Mouse (Mus musculus): ENCODE results near the gene Hsd17b1. TPM values are rescaled to one million over a fixed set of nuclear protein-coding genes. Genes with fewer than 3 reads are reported as not detected.
A peak's percentile ranks its signal among the peaks of the same experiment; 100 is the strongest.

The Hsd17b1 gene
- polyA plus RNA-seq, 1 experiment from 2014 or later = not detected

- no peak for DNase-seq (ENCODE audit: low spot score)
- H3K36me3 ChIP-seq = peaks cover 59% of the 10 kb centered on the region
- no peak overlapping the region for H3K4me3 ChIP-seq
- H3K27me3 ChIP-seq (ENCODE audit: low read depth, poor library complexity, severe bottlenecking) = peaks cover 8% of the 10 kb centered on the region; the same call in 1 of the 2 replicates
- H3K4me1 ChIP-seq = peaks cover 41% of the 10 kb centered on the region
- 86% methylated on average over 14 of the region's 14 CpGs for WGBS
- H3K27ac ChIP-seq (replicated peaks) = peak overlapping the region; percentile 49
- H3K9me3 ChIP-seq (replicated peaks) = no peaks in the 10 kb centered on the region
These were observed 15.1 kb upstream of the Hsd17b1 start for GRCm38 (mm10) chr11:101062971-101063675.

GRCm38 (mm10) chr11:101063676-101064327 lies 14.4 kb upstream of the Hsd17b1 start:
- DNase-seq (ENCODE audit: low spot score) = no peak
- H3K27ac ChIP-seq (replicated peaks) = peak overlapping the region; percentile 49
- WGBS = 72% methylated on average over 12 of the region's 12 CpGs
- no peak overlapping the region for H3K4me3 ChIP-seq
- H3K4me1 ChIP-seq = peaks cover 36% of the 10 kb centered on the region
- peaks cover 52% of the 10 kb centered on the region for H3K36me3 ChIP-seq
- peaks cover 15% of the 10 kb centered on the region for H3K27me3 ChIP-seq (ENCODE audit: low read depth, poor library complexity, severe bottlenecking)
- H3K9me3 ChIP-seq (replicated peaks) = no peaks in the 10 kb centered on the region

- H3K27ac ChIP-seq (replicated peaks) = no peak overlapping the region
- WGBS = 87% methylated on average over 4 of the region's 4 CpGs
These were observed 13.7 kb upstream of the Hsd17b1 start for GRCm38 (mm10) chr11:101064462-101064861.

GRCm38 (mm10) chr11:101065002-101065401 lies 13.2 kb upstream of the Hsd17b1 start:
- WGBS = 93% methylated on average over 9 of the region's 9 CpGs
- Histone ChIP-seq H3K27me3 (ENCODE audit: low read depth, poor library complexity, severe bottlenecking) (peaks cover 21% of the 10 kb centered on the region), H3K4me1 (peaks cover 31% of the 10 kb centered on the region), H3K36me3 (peaks cover 40% of the 10 kb centered on the region), H3K4me3 (no peak overlapping the region), H3K9me3 (replicated peaks) (no peaks in the 10 kb centered on the region), H3K27ac (replicated peaks) (no peak overlapping the region)
- DNase-seq (ENCODE audit: low spot score) = no peak

More at GRCm38 (mm10) chr11:101064462-101064861, 13.7 kb upstream of the Hsd17b1 start:
- peaks cover 21% of the 10 kb centered on the region for H3K27me3 ChIP-seq (ENCODE audit: low read depth, poor library complexity, severe bottlenecking)
- no peak for DNase-seq (ENCODE audit: low spot score)
- no peak overlapping the region for H3K4me3 ChIP-seq
- peaks cover 34% of the 10 kb centered on the region for H3K4me1 ChIP-seq
- peaks cover 46% of the 10 kb centered on the region for H3K36me3 ChIP-seq
- no peaks in the 10 kb centered on the region for H3K9me3 ChIP-seq (replicated peaks)

GRCm38 (mm10) chr11:101066549-101067412 lies 11.4 kb upstream of the Hsd17b1 start:
- Histone ChIP-seq H3K27me3 (ENCODE audit: low read depth, poor library complexity, severe bottlenecking) (peaks cover 35% of the 10 kb centered on the region), H3K4me1 (peaks cover 43% of the 10 kb centered on the region), H3K4me3 (peak overlapping the region; percentile 49), H3K36me3 (peaks cover 24% of the 10 kb centered on the region), H3K9me3 (replicated peaks) (no peaks in the 10 kb centered on the region), H3K27ac (replicated peaks) (peak overlapping the region; percentile 14)
- DNase-seq (ENCODE audit: low spot score) = peak; percentile 88
- 24% methylated on average over 18 of the region's 18 CpGs for WGBS

GRCm38 (mm10) chr11:101069391-101070188 lies 8.6 kb upstream of the Hsd17b1 start, which contains the start of gene Naglu:
Naglu (plus strand) TSS chr11:101070012.
- Histone ChIP-seq H3K27me3 (ENCODE audit: low read depth, poor library complexity, severe bottlenecking) (peaks cover 42% of the 10 kb centered on the region), H3K27ac (replicated peaks) (peak within 1 kb of the TSS; percentile 88), H3K36me3 (no peaks in the 10 kb centered on the region), H3K4me1 (peaks cover 32% of the 10 kb centered on the region), H3K4me3 (peak within 1 kb of the TSS; percentile 75), H3K9me3 (replicated peaks) (no peaks in the 10 kb centered on the region)
- peak; percentile 96 for DNase-seq (ENCODE audit: low spot score)
- WGBS = 5% methylated on average over 35 of the region's 35 CpGs

- Histone ChIP-seq H3K36me3 (no peaks in the 10 kb centered on the region), H3K4me3 (peak overlapping the region; percentile 75), H3K27me3 (ENCODE audit: low read depth, poor library complexity, severe bottlenecking) (peaks cover 42% of the 10 kb centered on the region), H3K4me1 (peaks cover 32% of the 10 kb centered on the region), H3K9me3 (replicated peaks) (no peaks in the 10 kb centered on the region), H3K27ac (replicated peaks) (peak overlapping the region; percentile 88)
- no peak for DNase-seq (ENCODE audit: low spot score)
- WGBS = 1% methylated on average over 36 of the region's 36 CpGs
These were observed 8.1 kb upstream of the Hsd17b1 start for GRCm38 (mm10) chr11:101070189-101070527.

GRCm38 (mm10) chr11:101070987-101071386 lies 7.2 kb upstream of the Hsd17b1 start:
- Histone ChIP-seq H3K36me3 (no peaks in the 10 kb centered on the region), H3K27me3 (ENCODE audit: low read depth, poor library complexity, severe bottlenecking) (peaks cover 45% of the 10 kb centered on the region), H3K4me3 (peak overlapping the region; percentile 75), H3K27ac (replicated peaks) (no peak overlapping the region), H3K9me3 (replicated peaks) (no peaks in the 10 kb centered on the region), H3K4me1 (peaks cover 31% of the 10 kb centered on the region)
- no peak for DNase-seq (ENCODE audit: low spot score)
- WGBS = 77% methylated on average over 6 of the region's 6 CpGs

- no peaks in the 10 kb centered on the region for H3K9me3 ChIP-seq (replicated peaks)
- no peak overlapping the region for H3K27ac ChIP-seq (replicated peaks)
- 71% methylated on average over 14 of the region's 14 CpGs for whole genome bisulfite sequencing
- DNase-seq (ENCODE audit: low spot score) = no peak
- H3K4me3 ChIP-seq = no peak overlapping the region; the same call in none of the 2 replicates
- H3K4me1 ChIP-seq = peaks cover 22% of the 10 kb centered on the region
- peaks cover 8% of the 10 kb centered on the region; the same call in 1 of the 2 replicates for H3K36me3 ChIP-seq
- peaks cover 54% of the 10 kb centered on the region for H3K27me3 ChIP-seq (ENCODE audit: low read depth, poor library complexity, severe bottlenecking)
These were observed 6.3 kb upstream of the Hsd17b1 start for GRCm38 (mm10) chr11:101071810-101072428.

- Histone ChIP-seq H3K27me3 (ENCODE audit: low read depth, poor library complexity, severe bottlenecking) (peaks cover 62% of the 10 kb centered on the region), H3K4me1 (peaks cover 32% of the 10 kb centered on the region), H3K9me3 (replicated peaks) (no peaks in the 10 kb centered on the region), H3K27ac (replicated peaks) (no peak overlapping the region), H3K36me3 (peaks cover 10% of the 10 kb centered on the region), H3K4me3 (peak overlapping the region; percentile 21; the same call in 1 of the 2 replicates)
- WGBS = 3% methylated on average over 27 of the region's 27 CpGs
- no peak for DNase-seq (ENCODE audit: low spot score)
These were observed 1.5 kb downstream of the Hsd17b1 start for GRCm38 (mm10) chr11:101079746-101080145.

- Histone ChIP-seq H3K4me1 (peaks cover 32% of the 10 kb centered on the region), H3K9me3 (replicated peaks) (no peaks in the 10 kb centered on the region), H3K27ac (replicated peaks) (no peak overlapping the region), H3K27me3 (ENCODE audit: low read depth, poor library complexity, severe bottlenecking) (peaks cover 62% of the 10 kb centered on the region), H3K36me3 (peaks cover 17% of the 10 kb centered on the region), H3K4me3 (no peak overlapping the region)
- WGBS = 66% methylated on average over 5 of the region's 5 CpGs
- no peak for DNase-seq (ENCODE audit: low spot score)
These were observed 2.2 kb downstream of the Hsd17b1 start for GRCm38 (mm10) chr11:101080421-101080820.

Measured in midbrain, embryonic 10.5 days (tissue).